Mouse (Mus musculus) B cell, adult 67 days (primary cell): Measurements from ENCODE around the gene Vmn2r61. TPM values are rescaled to one million over a fixed set of nuclear protein-coding genes. Genes with fewer than 3 reads are reported as not detected.

Source experiments
- total RNA-seq, 2 experiments: library from RNA; stranded (reverse); gene quantifications; 4 replicates each; pipeline ENCODE4 v1.2.4; 2023

Gene Vmn2r61
- not detected for total RNA-seq

GRCm38 (mm10) chr7:42259753-42260152 lies at the start of gene Vmn2r61:
TSS of gene Vmn2r61 (plus strand) at chr7:42260053.

Other genes with a start within 250 kb of the Vmn2r61 start
- gene Vmn2r59, start 201.0 kb upstream of the Vmn2r61 start, total RNA-seq, result not detected
- gene Vmn2r60, start 152.3 kb upstream of the Vmn2r61 start, total RNA-seq, result under 1 TPM in 1 of 2 experiments, not detected in 1; 0.03 TPM
- not detected for gene 4933421I07Rik, start 188.1 kb downstream of the Vmn2r61 start, total RNA-seq
- gene Zfp141, start 245.7 kb downstream of the Vmn2r61 start, total RNA-seq, result 10 to 100 TPM; 27.6 to 32.1 TPM